Mouse (Mus musculus) heart, adult 2 months (tissue): Measurements from ENCODE around the gene Arhgap30.

Experiments used
- CTCF ChIP-seq: fragments of 200-600 bp; IDR thresholded peaks from 2 replicates; pipeline ENCODE4 v1.8.1; 2022; ENCODE audit warnings: antibody characterized with exemption, mild to moderate bottlenecking, moderate library complexity
- POLR2A ChIP-seq: fragments of 200-500 bp; IDR thresholded peaks from 2 replicates; pipeline ENCODE4 v1.6.1; 2011; ENCODE audit warnings: mild to moderate bottlenecking, low read depth, low read length, control low read depth; ENCODE audit not compliant: insufficient read depth

DNA sequence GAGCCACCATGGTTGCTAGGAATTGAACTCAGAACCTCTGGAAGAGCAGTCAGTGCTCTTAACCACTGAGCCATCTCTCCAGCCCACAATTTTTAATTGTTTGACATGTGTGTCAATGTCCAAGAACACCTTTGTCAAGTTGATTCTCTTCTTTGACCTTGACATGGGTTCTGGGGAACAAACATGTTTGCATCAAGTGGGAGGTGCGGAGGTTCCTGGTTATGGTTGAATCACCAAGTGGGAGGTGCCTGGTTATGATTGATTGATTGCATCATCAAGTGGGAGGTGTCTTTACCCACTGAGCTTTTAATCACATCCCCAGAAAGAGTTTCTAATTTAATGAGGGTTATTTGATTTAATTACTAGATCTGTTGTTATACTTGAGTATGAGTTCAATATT lies 68.8 kb downstream of the Arhgap30 start:
- no peak for TF ChIP-seq POLR2A
- no peak for TF ChIP-seq CTCF
